Mouse (Mus musculus) layer of hippocampus, adult 18-20 months (tissue): Measurements from ENCODE around the gene Cnih4. TPM values are rescaled to one million over a fixed set of nuclear protein-coding genes. Genes with fewer than 3 reads are reported as not detected.
A peak's percentile ranks its signal among the peaks of the same experiment; 100 is the strongest.

Experiments
- DNase-seq, 2 experiments: peaks; one replicate each; pipeline ENCODE4 v3.0.0; 2022; ENCODE audit warnings: low spot score in 2 of 2
- total RNA-seq, 2 experiments: library from RNA; stranded (reverse); gene quantifications; 2 replicates each; pipeline ENCODE4 v1.2.3; 2021

Cnih4 gene
- total RNA-seq, 2 experiments from 2014 or later = 30.1 to 30.9 TPM

GRCm38 (mm10) chr1:181210601-181211402 lies 66.3 kb downstream of the Cnih4 start:
- peak in 1 of 2 experiments; percentile 8 for DNase-seq

DNA sequence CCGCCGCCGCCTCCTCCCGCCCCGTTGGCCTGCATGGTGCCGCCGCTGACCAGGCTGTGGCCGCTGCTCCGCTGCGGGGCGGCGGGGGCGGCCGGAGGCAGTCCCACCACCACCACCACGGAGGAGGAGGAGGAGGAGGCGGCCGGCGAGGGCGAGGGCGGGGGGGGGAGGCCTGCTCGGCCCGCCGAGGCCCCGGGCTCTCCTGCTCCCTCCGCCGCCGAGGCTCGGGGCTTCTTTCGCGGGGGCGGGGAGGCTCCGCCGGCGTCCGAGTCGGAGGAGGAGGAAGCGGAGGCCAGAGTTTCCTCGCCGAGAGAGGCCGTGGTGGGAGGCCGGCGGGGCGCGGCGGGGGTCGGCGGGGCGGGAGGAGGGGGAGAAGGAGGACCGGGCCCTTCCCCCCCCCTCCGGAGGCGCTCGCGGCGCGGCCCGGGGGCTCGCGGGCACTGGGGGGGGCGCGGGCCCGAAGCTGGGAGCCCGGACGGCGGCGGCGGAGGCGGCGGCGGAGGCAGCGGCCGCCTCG lies 67.0 kb downstream of the Cnih4 start:
- DNase-seq = no peak

DNA sequence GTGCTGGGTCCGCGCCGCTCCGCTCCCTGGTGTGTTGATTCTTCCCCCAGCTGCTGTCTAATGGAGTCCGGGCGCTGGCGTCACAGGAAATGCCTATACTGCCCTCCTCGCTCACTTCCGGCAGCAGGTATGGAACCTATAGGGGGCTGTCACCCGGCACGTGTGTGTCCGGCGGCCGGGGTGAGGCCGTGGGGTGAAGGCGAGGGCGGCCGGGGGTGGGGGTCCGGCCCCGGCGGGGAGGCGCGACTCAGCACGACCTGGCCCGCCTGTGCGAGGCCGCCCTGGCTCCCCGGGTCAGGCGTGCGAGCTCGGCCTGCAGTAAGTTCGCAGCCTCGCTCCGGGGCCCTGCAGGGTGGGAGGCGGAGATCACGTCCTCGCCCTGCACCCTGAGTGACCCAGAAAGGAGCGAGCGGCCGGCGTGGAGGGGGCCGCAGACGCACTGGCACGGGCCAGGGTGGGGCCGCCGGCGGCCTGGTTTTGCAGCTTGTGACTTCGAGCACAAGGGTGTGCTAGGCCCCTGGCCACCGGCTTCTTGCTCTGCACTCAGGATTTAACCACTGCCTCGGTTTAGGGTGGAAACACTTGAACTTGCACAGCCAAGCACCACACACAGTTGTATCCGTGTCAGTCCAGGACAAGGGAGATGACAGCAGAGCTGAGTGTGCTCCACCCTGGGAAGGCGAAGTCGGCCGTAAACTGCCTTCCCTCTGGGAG lies 67.6 kb downstream of the Cnih4 start, which contains the start of gene Wdr26:
Wdr26 (minus strand) TSS at position 82 of the 714 bp plus-strand sequence.
- peak; percentile 70 to 87 for DNase-seq

DNA sequence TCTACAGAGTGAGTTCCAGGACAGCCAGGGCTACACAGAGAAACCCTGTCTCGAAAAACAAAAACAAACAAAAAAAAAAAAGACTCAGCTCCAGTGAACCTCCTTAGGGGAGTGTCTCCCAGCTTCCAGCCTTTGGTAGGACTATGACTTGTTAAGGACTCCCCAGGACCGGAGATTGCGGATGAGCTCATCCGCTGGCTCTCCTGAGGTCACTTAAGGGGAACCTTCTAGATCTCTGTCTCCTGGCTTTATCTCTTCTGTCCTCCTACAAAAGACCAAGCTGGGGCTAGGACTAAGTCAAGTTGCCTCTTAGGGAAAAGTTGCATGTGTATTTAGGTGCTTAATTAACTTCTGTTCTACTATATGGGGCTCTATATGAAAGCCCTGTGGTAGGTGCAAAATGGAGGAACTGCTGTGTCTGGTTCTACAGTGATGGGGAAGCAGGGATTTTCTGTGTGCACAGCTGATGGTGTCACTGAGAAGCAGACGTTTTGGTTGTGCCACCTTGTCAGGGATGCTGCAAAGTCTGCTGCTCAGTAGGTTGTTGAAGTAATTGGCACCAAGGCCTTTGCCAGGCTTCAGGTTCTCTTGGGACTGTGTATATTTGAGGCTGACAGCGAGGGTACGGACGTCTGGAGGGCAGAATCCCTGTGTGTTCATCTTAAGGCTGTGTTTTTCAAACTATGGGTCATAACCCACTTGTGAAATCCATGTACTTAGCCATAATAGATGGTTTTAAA lies 70.0 kb downstream of the Cnih4 start:
- no peak for DNase-seq

DNA sequence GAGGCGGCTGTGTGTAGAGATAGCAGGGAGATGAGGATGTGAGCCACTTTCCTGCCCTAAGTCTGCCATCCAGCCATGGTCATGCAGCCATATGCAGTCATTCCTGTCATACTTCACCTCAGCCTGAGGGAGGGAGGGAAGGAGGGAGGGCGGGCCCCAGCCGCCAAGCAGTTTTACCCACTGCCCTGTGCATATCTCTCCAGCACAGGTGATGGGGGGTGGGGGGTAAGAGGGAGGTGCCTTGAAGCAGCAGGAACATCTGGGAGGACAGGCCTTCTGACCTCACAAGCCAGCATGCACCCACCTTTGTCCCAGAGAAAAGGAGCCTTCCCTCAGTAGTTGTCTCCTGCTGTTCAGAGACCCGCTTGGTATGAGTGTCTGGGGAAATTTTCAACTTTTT lies 71.8 kb downstream of the Cnih4 start:
- no peak for DNase-seq

Other genes with a start within 250 kb of the Cnih4 start
- gene Pycr2, start 240.4 kb upstream of the Cnih4 start, total RNA-seq = 10 to 100 TPM; 44.0 to 44.1 TPM
- 10 to 100 TPM in 1 of 2 experiments, 1 to 10 TPM in 1; 8.5 to 15.2 TPM for gene Lefty1, start 209.7 kb upstream of the Cnih4 start, total RNA-seq
- gene Tmem63a, start 202.3 kb upstream of the Cnih4 start, total RNA-seq = 10 to 100 TPM; 27.0 to 28.3 TPM
- gene Ephx1, start 123.8 kb upstream of the Cnih4 start, total RNA-seq = 10 to 100 TPM; 32.2 to 33.3 TPM
- gene 9130409I23Rik, start 93.5 kb upstream of the Cnih4 start, total RNA-seq = not detected
- 10 to 100 TPM; 29.2 to 30.2 TPM for gene Nvl, start 489 bp upstream of the Cnih4 start, total RNA-seq
- gene Wdr26, start 67.3 kb downstream of the Cnih4 start, total RNA-seq = 100 to 1,000 TPM in 1 of 2 experiments, 10 to 100 TPM in 1; 96.1 to 106 TPM
- gene Cnih3, start 207.9 kb downstream of the Cnih4 start, total RNA-seq = 10 to 100 TPM; 59.8 to 61.7 TPM